Mouse (Mus musculus): ENCODE results near the gene Fgfr2. TPM values are rescaled to one million over a fixed set of nuclear protein-coding genes. Genes with fewer than 3 reads are reported as not detected.

The Fgfr2 gene
- polyA plus RNA-seq, 1 experiment = 1.7 TPM

- TF ChIP-seq CEBPB (IDR thresholded peaks at IDR 0.05; ENCODE audit: low read depth) (no peak), MAX (IDR thresholded peaks at IDR 0.05) (no peak), MYOG (IDR thresholded peaks at IDR 0.05; ENCODE audit: control insufficient read depth, extremely low read depth, insufficient read length) (no peak), FOSL1 (IDR thresholded peaks at IDR 0.05; ENCODE audit: insufficient read depth, low read length, poor library complexity, severe bottlenecking) (no peak), USF1 (IDR thresholded peaks at IDR 0.05; ENCODE audit: low read depth) (no peak), CTCF (IDR thresholded peaks at IDR 0.05; ENCODE audit: control insufficient read depth, insufficient read depth, insufficient read length) (no peak), MYOD1 (IDR thresholded peaks at IDR 0.05; ENCODE audit: control insufficient read depth, insufficient read length, low read depth) (no peak)
- no peaks in the 10 kb centered on the region for H3K79me2 ChIP-seq (ENCODE audit: control insufficient read depth, insufficient read depth)
- no peaks in the 10 kb centered on the region for H3K36me3 ChIP-seq (ENCODE audit: control insufficient read depth, insufficient read depth)
- no peak overlapping the region for H3ac ChIP-seq (ENCODE audit: control insufficient read depth, insufficient read length, low read depth)
- H3K79me3 ChIP-seq (ENCODE audit: low read depth) = no peaks in the 10 kb centered on the region
- H3K27me3 ChIP-seq (ENCODE audit: control insufficient read depth, insufficient read depth, insufficient read length) = no peaks in the 10 kb centered on the region
- no peak overlapping the region for H3K4me3 ChIP-seq (ENCODE audit: insufficient read depth, poor library complexity, severe bottlenecking)
Observed at GRCm38 (mm10) chr7:130278738-130279705, 2844.1 kb downstream of the Fgfr2 start.

GRCm38 (mm10) chr7:130278000-130278737 lies 2845.0 kb downstream of the Fgfr2 start:
- H3K79me2 ChIP-seq (ENCODE audit: control insufficient read depth, insufficient read depth) = no peaks in the 10 kb centered on the region
- TF ChIP-seq FOSL1 (IDR thresholded peaks at IDR 0.05; ENCODE audit: insufficient read depth, low read length, poor library complexity, severe bottlenecking) (no peak), MYOD1 (IDR thresholded peaks at IDR 0.05; ENCODE audit: control insufficient read depth, insufficient read length, low read depth) (no peak), CEBPB (IDR thresholded peaks at IDR 0.05; ENCODE audit: low read depth) (no peak), MYOG (IDR thresholded peaks at IDR 0.05; ENCODE audit: control insufficient read depth, extremely low read depth, insufficient read length) (no peak), CTCF (IDR thresholded peaks at IDR 0.05; ENCODE audit: control insufficient read depth, insufficient read depth, insufficient read length) (no peak), MAX (IDR thresholded peaks at IDR 0.05) (no peak), USF1 (IDR thresholded peaks at IDR 0.05; ENCODE audit: low read depth) (no peak)
- no peaks in the 10 kb centered on the region for H3K79me3 ChIP-seq (ENCODE audit: low read depth)
- H3K27me3 ChIP-seq (ENCODE audit: control insufficient read depth, insufficient read depth, insufficient read length) = no peaks in the 10 kb centered on the region
- no peaks in the 10 kb centered on the region for H3K36me3 ChIP-seq (ENCODE audit: control insufficient read depth, insufficient read depth)
- H3ac ChIP-seq (ENCODE audit: control insufficient read depth, insufficient read length, low read depth) = no peak overlapping the region
- H3K4me3 ChIP-seq (ENCODE audit: insufficient read depth, poor library complexity, severe bottlenecking) = no peak overlapping the region

GRCm38 (mm10) chr7:130273265-130273664 lies 2849.9 kb downstream of the Fgfr2 start:
- no peaks in the 10 kb centered on the region for H3K79me3 ChIP-seq (ENCODE audit: low read depth)
- H3K79me2 ChIP-seq (ENCODE audit: control insufficient read depth, insufficient read depth) = no peaks in the 10 kb centered on the region
- H3K4me3 ChIP-seq (ENCODE audit: insufficient read depth, poor library complexity, severe bottlenecking) = no peak overlapping the region
- H3ac ChIP-seq (ENCODE audit: control insufficient read depth, insufficient read length, low read depth) = no peak overlapping the region
- peaks cover 5% of the 10 kb centered on the region for H3K27me3 ChIP-seq (ENCODE audit: control insufficient read depth, insufficient read depth, insufficient read length)
- no peaks in the 10 kb centered on the region for H3K36me3 ChIP-seq (ENCODE audit: control insufficient read depth, insufficient read depth)
- no peak for TF ChIP-seq USF1 (IDR thresholded peaks at IDR 0.05; ENCODE audit: low read depth)
- TF ChIP-seq CTCF (IDR thresholded peaks at IDR 0.05; ENCODE audit: control insufficient read depth, insufficient read depth, insufficient read length) = peak; percentile 85
- TF ChIP-seq CEBPB (IDR thresholded peaks at IDR 0.05; ENCODE audit: low read depth) = no peak

DNA sequence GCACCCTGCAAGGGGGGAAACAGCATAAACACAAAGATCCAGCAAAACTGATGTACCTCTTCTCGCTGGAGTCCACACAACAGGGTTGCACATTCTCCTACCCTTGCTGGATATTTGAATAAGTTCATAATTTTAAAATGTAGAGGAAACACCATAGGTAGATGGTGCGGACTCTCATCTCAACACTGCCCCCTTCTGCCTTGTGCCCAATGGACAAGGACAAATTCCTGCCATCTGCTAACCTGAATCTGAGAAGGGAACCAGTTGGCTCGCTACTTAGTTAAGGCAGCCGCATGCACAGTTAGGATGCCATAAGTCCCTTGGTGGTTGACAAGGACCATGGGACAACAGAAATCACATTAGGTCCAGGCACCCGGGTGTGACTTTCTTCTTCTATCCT lies 2852.3 kb downstream of the Fgfr2 start:
- H3K79me3 ChIP-seq (ENCODE audit: low read depth) = no peaks in the 10 kb centered on the region
- H3K36me3 ChIP-seq (ENCODE audit: control insufficient read depth, insufficient read depth) = no peaks in the 10 kb centered on the region
- TF ChIP-seq FOSL1 (IDR thresholded peaks at IDR 0.05; ENCODE audit: insufficient read depth, low read length, poor library complexity, severe bottlenecking) (no peak), MAX (IDR thresholded peaks at IDR 0.05) (no peak), USF1 (IDR thresholded peaks at IDR 0.05; ENCODE audit: low read depth) (no peak), MYOD1 (IDR thresholded peaks at IDR 0.05; ENCODE audit: control insufficient read depth, insufficient read length, low read depth) (no peak), CTCF (IDR thresholded peaks at IDR 0.05; ENCODE audit: control insufficient read depth, insufficient read depth, insufficient read length) (no peak), MYOG (IDR thresholded peaks at IDR 0.05; ENCODE audit: control insufficient read depth, extremely low read depth, insufficient read length) (no peak), CEBPB (IDR thresholded peaks at IDR 0.05; ENCODE audit: low read depth) (no peak)
- H3K27me3 ChIP-seq (ENCODE audit: control insufficient read depth, insufficient read depth, insufficient read length) = peaks cover 5% of the 10 kb centered on the region
- H3ac ChIP-seq (ENCODE audit: control insufficient read depth, insufficient read length, low read depth) = no peak overlapping the region
- H3K79me2 ChIP-seq (ENCODE audit: control insufficient read depth, insufficient read depth) = no peaks in the 10 kb centered on the region
- no peak overlapping the region for H3K4me3 ChIP-seq (ENCODE audit: insufficient read depth, poor library complexity, severe bottlenecking)

GRCm38 (mm10) chr7:130269124-130269867 lies 2853.9 kb downstream of the Fgfr2 start:
- no peak overlapping the region for H3K4me3 ChIP-seq (ENCODE audit: insufficient read depth, poor library complexity, severe bottlenecking)
- peaks cover 10% of the 10 kb centered on the region for H3K27me3 ChIP-seq (ENCODE audit: control insufficient read depth, insufficient read depth, insufficient read length)
- H3K79me2 ChIP-seq (ENCODE audit: control insufficient read depth, insufficient read depth) = no peaks in the 10 kb centered on the region
- no peaks in the 10 kb centered on the region for H3K79me3 ChIP-seq (ENCODE audit: low read depth)
- no peak for TF ChIP-seq USF1 (IDR thresholded peaks at IDR 0.05; ENCODE audit: low read depth)
- TF ChIP-seq CEBPB (IDR thresholded peaks at IDR 0.05; ENCODE audit: low read depth) = no peak
- TF ChIP-seq MAX (IDR thresholded peaks at IDR 0.05) = no peak
- no peak for TF ChIP-seq CTCF (IDR thresholded peaks at IDR 0.05; ENCODE audit: control insufficient read depth, insufficient read depth, insufficient read length)
- TF ChIP-seq MYOG (IDR thresholded peaks at IDR 0.05; ENCODE audit: control insufficient read depth, extremely low read depth, insufficient read length) = no peak
- no peak overlapping the region for H3ac ChIP-seq (ENCODE audit: control insufficient read depth, insufficient read length, low read depth)
- H3K36me3 ChIP-seq (ENCODE audit: control insufficient read depth, insufficient read depth) = no peaks in the 10 kb centered on the region
